Mouse (Mus musculus) cerebellum, adult 18-20 months (tissue): ENCODE measurements around the gene Nadsyn1.

Experiments
- DNase-seq, 2 experiments: peaks; one replicate each; pipeline ENCODE4 v3.0.0; 2021

The Nadsyn1 gene

DNA sequence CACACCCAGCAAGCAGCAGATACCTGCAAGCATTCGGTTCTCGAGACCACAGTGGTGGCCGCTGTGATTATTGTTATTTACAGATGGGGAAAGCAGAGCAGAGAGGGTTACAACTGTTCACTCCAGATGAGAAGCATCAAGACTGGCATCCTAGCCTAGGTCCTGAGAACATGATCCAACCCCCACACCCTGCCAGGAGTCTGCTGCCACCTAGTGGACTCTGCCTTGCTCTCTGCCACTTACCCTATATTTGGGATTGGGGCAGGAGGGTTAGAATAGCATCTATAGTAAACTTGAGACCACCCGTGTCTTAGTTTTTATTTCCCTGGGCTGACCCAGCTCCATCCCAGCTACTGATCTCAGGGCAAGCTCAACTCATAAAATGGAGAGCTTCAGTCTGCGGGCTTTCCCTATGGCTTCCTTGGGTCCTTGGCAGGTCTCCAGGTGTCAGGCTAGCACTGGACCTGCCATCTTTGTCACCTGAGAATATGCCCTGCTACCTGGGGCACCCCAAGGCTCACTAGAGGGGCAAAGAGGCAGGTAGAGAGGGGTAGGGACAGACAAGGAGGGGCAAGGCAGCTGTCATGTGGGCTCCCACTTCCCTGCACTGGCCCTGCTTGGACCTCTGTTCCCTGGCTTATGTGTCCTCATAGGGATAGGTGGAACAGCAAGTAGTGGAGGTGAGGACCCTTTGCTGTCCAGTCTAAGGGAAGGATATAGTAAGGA is 68.5 kb downstream of the Nadsyn1 start:
- peak; percentile 54 to 60 for DNase-seq

DNA sequence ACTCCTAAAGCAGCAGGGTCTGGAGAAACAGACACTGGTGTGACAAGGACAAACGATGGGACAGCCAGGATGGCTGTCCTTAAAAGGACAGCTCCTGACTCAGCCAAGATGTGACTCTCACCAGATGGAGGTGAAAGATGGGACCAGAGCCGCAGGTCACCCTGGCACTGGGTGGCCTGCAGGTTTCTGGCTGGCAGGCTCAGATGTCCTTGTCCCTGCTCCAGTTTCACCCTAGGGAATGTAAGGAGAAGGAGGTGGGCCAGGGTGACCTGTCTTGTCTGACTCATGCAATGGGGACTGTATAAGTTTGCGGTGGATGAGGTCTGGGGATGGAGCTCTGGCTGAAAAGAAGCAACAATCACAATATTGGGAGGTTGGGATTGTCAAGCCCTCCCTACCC is 70.0 kb downstream of the Nadsyn1 start:
- DNase-seq = peak; percentile 33 to 47

DNA sequence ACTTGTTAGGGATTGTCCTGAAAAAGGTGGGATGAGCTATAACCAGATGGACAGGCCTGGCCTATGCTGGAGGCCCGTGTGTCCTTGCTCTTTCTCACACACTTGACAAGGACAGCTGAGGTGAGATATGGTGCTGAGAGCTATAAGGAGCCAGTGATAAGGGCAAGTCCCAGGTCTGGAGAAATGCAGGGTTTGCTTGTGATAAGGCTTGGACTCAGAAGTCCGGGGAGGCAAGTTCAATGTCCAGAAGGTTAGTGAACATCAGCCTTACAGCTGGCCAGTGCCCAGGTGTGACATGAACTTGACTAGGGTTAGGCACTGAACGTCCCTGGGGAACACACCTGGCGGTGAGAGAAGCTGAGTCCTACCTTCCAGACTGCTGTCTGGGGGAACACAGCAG is 70.6 kb downstream of the Nadsyn1 start:
- DNase-seq = no peak

DNA sequence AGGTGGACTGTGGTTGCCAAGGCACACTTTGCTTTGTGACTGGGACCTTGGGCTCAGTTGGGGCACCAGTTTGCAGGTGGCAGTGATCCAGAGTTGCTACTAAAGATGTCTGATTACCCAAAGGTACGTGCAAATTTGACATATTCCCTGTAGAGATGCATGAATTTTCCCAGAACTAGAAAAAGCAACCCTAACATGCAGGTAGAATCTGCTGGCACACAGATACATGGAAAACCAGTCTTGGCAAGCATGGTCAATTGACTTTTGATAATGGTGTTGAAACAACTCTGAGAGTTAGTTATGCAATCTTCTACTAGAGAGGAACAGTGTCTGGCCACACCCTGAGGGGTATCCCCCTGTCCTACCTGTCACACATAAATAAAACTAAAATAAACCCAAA is 71.3 kb downstream of the Nadsyn1 start:
- DNase-seq = no peak

DNA sequence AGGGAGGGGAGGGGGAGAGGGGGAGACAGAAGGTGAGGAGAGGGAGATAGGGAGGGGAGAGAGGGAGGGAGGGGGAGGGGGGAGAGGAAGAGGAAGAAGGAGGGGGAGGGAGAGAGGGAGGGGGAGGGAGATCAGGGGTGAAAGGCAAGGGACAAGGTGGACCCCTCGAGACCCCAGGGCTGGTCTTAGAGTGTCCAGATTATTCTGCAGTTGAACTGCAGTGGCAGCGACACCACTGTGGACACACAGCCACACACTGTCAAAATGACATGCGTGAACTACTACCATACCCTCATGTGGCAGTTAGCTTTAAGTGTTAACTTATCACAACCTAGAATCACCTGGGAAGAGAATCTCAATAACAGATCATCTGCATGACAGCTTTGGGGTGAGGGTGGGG is 73.6 kb downstream of the Nadsyn1 start:
- no peak for DNase-seq

DNA sequence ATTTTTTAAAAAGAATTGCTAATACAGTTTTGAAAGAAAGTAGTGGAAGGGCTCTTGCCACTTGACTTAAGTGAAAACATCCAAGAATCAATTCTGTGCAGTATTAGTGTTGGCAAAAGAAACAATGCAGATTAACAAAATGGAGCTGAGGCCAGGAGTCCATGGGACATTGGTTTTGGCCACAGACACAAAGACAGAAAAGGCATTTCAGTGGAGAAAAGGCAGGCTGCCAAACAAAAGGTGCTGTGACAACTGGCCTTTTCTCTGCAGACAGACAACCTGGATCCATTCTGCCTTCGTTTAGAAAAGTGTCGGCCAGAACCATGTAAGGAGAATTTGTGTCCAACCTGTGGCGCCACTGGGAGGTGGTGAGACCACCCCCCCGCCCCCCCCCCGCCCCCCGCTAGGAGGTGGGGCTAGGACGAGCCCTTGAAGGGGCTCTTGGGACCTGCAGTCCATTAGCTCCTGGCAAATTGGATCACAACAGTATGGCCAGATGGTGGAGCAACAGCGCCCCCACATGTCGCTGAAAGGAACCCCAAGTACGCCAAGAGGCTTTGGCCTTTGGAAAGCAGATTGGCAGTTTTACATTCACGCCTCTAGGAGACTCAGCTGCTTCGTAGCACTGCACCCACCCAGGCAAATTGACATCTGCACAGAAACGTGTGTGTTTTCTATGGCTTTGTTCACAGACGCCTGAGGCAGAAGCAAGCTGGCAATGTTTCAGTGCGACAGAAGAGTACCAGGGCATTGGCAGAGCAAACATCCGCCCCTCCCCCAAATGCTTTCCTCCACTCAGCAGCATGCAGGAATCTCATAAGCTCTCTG is 74.4 kb downstream of the Nadsyn1 start:
- peak; percentile 77 to 85 for DNase-seq
